Mouse (Mus musculus) cerebellum, adult 9-10 months (tissue): ENCODE measurements around the gene Adamts7.
A peak's percentile ranks its signal among the peaks of the same experiment; 100 is the strongest.

Experiments used
- DNase-seq: peaks from one replicate; pipeline ENCODE4 v3.0.0; 2022

Adamts7 gene

DNA sequence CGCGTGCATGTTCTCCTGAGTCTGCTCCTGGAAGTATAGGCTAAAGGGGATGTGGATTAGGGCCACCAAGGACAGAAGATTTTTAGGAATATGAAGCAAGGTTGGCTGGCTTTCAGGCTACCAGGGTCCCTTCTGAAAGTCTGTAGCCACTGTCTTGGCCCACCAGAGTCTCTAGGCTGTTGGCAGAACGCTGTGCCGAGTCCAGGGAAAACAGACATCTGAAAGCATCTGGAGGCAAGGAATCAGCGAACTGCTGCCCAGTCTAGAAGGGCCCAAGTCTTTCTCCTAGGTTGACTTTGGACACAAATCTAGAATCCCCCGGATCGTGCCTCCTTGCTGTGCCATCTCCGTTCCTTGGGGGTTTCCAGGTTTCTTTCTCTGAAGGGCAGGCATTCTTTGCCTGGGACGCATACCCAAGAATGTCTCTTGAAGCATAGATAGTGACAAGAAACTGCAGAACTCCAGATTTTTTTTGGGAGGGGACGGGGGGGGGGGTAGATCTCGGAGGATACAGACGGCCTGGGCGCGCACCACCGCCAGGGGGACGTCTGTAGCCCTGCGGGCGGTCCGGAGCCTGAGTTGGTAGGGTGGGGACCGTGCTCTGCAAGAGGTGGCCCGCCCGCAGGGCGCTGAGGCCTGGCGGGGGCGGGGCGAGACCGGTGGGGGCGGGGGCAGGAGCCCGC is 485 bp upstream of the Adamts7 start:
- DNase-seq = no peak

DNA sequence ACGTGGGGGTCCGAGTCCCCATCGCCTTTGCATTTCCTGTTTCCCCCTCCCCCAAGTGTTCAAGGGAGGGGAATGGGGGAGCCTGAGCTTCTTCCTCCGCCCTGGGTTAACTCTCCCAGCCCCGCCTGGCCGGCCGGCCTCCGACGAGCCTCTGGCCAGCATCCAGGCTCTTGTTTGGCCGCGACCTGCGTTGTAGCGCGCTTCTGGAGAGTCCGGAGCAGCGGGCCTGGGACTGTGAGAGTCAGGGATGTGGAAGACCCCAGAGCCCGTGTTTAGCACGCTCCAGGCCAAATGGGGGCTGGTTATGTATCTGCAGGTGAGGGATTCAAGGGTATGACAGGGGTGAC is 853 bp downstream of the Adamts7 start:
- DNase-seq = no peak

DNA sequence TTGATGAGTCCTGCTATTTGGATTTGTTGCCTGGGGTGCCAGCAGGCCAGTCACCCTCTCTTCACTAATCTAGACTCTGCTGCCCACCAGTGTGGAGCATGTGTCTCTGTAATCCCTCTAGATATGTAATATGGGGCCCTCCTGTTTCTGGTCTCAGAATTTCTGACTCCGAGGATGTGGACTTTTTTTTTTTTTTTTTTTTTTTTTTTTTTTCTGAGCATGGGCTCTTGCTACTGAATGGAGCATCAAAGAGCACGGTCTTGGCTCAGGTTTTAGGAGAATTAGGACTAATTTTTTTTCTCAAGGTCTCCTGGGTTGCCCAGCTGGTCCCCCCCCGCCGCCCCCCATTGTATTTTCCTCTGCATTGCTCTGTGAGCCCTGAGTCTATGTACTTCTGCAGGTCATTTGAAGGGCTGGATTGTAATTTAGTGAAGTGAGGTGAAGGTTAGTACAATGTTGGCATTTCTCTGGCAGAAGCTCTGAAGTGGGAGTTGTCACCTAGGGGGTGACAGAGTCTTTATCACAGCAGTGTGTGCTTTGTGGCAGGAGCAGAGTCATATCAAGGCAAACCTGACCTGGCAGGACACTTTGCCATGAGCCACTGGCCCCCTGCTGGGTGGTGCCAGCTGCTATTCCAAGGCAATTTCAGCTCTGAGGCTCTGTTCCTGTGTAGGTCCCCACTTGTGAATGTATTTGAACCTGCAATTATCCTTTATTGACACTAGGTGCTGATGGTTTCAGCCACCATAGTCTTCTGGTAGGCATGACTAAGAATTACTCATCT is 2.0 kb downstream of the Adamts7 start:
- no peak for DNase-seq

DNA sequence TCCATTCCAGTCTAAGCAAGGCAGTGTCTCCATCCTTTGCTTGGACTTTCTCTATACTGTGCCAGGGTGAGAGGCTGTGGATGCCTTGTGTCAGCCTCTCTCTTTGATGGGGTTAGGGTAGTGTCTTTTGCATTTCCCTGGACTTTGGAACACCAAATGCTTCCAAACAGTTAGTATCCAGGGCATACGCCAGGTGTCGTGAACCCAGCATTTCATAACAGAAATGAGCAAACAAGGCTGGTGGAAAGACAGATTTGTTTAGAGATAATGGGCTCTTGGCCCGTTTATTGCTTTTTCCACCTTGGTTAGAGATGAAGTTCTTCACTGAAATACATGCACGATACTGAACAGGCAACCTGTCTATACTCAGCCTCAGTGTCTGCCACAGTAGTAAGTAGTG is 2.7 kb downstream of the Adamts7 start:
- DNase-seq = no peak

DNA sequence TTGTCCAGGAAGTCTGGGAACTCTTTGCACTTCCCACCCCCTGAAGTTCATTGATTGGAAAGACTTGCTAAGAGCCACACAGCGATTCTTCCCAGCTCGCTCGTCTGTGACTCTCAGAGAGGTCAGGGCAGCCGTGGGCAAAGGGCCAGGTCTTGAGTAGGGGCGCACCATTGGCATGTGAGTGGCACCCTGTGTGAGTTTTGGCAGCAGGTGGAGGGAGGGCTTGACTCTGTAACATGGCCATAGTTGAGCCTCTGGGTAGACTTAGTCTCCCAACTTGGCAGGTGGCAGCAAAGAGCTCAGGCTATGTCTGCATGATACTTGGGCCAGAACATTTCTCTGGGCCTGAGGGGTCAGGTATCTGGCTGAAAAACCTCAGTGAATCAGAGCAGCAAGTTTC is 3.7 kb downstream of the Adamts7 start:
- DNase-seq = no peak

DNA sequence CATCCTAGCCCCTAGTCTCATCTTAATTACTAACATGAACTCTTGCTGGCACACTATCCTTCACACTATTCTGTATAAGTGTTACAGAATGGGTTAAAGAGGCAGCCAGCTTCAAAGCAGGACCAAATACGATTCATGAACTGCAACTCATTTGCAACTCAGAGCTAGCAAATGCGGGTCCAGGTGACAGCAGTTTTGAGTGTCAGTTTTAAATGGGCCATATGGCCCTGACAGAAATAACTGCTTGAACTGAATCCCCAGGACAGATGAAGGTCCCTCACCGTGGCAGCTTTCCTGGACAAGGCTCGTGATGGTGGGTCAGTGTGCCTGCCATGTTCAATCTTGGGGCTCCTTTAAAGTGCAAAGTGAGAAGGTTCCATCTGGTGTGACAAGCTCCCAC is 7.1 kb downstream of the Adamts7 start:
- peak; percentile 65 for DNase-seq

DNA sequence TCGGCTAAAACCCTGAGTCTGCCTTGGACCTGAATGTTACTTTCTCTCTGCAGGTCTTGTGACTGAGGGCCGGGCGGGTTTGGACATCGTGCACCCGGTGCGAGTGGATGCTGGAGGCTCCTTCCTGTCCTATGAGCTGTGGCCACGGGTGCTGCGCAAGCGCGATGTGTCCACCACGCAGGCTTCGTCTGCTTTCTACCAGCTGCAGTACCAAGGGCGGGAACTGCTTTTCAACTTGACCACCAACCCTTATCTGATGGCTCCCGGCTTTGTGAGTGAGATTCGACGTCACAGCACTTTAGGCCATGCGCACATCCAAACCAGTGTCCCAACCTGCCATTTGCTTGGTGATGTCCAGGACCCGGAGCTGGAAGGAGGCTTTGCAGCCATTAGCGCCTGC is 8.6 kb downstream of the Adamts7 start:
- no peak for DNase-seq

- no peak for DNase-seq
These were observed 9.9 kb downstream of the Adamts7 start for GRCm38 (mm10) chr9:90172528-90173321.

- no peak for DNase-seq
These were observed 10.5 kb downstream of the Adamts7 start for GRCm38 (mm10) chr9:90173330-90173729.

- DNase-seq = no peak
These were observed 16.5 kb downstream of the Adamts7 start for GRCm38 (mm10) chr9:90179409-90179808.

DNA sequence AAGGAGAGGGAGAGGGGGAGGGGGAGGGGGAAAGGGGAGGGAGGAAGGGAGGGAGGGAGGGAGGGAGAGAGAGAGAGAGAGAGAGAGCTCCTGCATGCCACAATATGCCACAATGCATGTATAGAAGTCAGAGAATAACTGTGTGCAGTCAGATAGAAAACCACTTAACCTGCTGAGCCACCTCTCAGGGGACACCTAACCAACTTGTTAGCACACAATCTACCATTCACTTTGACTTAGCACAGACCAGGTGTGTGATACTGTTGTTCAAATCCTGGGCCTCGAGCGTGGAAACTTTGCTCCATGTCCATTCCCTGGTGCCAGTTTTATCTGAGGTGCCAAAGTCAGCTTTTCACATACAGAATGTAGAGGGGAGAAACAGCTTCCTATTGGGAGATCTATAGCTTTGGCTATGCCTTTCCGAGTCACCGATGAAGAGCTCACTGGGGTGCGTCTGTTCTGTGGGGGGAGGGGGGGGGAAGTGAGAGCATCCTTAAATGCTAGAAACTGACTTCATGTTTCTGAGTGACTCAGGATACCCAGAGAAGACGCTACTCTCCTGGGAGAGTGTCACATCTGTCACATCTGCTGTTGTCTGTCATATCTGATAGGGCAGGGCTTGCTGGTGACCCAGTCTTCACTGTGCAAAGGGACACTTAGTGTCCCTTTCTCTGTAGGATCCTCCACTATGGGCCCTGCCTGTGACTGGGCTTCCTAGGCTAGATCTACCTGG is 19.0 kb downstream of the Adamts7 start:
- DNase-seq = no peak

DNA sequence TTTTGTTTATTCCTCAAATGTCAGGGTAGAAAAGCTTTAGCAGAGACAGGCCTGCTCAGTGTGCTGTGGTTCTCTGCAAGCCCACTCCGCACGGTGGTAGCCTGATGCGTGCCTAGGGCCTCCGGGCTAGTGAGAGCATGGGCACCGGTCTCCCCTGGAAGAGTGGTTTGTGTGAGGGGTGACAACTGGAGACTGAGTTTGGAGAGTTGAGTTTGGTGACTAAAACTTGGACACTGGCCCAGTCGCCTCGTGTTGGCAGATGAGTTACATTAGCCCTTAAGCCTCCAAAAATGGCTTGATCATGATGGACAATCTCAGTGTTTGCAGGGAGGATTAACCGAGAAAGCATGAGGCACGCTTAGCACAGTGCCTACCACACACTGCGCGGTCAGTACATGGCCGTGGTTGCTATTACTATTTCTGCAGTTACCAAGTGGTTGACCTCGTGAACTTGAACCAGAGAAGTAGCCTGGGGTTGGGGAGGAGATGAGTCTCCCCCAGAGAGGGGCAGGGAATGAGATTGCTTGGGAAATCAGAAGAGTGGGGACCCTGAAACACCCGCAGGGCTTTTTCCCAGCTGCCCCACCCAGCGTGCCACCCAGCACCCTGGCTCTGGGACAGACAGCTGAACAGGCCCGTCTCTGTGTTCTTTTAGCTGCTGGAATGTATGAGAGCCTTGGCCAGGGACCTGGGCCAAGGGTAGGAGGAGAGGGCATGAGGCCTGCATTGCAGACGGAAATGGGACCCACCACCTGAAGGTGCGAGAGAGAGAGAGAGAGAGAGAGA is 20.0 kb downstream of the Adamts7 start:
- no peak for DNase-seq

- DNase-seq = no peak
These were observed 20.7 kb downstream of the Adamts7 start for GRCm38 (mm10) chr9:90183550-90183949.

- DNase-seq = no peak
These were observed 21.2 kb downstream of the Adamts7 start for GRCm38 (mm10) chr9:90184116-90184515.

DNA sequence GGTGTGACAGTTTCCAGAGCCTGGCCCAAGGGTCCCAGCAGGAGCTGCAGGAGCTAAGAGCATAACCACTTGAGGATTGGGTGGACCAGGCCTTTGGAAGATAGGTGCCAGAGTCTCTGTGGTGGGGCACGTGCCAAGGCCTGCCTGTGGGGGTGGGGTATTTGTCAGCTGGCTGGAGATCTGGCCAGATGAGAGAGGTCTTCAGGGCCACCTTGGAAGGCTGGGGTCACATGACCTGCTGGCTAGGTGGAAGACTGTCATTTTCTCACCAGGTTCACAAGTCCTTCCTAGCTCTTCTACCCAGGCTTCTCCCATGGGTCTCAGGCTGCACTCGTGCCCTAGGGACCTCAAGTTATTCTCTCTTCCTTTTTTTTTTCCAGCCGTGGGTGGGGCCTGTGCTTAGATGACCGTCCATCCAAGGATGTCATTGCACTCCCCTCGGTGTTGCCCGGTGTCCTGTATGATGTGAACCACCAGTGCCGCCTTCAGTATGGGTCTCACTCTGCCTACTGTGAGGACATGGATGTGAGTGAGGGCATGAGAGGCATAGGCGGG is 22.6 kb downstream of the Adamts7 start:
- DNase-seq = no peak

DNA sequence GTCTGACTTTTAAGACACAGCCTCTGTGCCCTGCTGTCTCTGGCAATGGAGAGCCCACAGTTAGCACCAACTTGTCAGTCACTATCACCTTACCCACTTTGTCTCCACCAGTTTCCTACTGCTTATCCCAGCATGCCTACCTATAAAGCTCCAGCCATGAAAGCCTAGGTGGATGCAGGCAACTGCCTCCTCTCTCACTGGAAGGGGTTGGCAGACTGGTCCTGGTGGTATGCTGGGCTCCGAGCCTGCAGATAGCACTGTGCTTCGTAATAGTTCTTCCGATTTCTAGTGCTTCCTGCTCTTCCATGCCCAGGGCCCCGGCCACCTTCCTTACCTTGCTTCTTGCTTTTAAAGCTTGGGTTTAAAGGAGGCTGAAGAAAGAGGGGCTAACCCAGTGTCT is 26.0 kb downstream of the Adamts7 start:
- no peak for DNase-seq

- no peak for DNase-seq
These were observed 26.5 kb downstream of the Adamts7 start for GRCm38 (mm10) chr9:90189391-90189790.

- DNase-seq = no peak
These were observed 32.1 kb downstream of the Adamts7 start for GRCm38 (mm10) chr9:90195000-90195399.

DNA sequence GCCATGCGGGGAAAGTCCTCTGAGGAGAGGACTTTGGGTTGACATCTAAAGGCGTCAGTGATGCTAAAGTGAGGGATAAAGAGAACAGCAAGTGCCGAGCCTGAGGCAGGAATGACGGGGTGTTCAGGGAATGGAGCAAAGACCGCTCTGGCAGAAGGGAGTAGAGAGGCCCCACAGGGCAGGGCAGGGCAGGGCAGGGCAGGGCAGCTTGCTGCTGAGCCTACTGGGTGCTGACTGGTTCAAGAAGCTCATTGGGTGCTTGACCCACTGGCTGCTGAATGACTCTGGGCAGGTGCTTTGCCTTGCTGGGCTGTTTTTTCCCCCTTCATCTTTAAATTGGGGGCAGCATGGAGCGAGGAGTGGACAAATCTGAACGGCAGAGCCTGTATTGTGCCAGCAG is 33.4 kb downstream of the Adamts7 start:
- no peak for DNase-seq

DNA sequence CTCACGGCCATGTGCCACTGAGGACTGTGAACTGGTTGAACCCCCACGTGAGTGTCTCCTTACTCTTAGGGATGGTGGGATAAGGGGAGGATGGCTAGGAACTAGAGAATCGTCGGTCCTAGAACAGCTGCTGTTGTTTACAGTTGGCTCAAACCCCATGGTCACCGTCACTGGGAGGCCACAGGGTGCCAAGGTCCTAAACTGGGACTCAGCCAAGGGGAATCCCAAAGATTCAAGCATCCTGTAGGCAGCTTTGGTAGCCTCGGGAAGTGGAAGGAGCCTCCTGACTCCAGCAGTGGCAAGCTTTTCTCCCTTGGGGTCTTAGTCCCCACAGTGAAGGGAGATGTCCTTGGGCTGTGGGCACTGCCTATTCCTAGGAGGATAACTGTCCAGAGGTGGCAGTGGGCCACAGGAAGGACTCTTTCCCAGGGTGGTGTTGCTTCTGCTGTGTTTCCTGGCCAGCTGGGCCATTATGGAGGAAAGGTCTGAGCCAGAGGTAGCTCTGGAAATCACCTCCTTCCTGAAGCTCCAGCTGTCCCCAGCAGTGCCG is 34.3 kb downstream of the Adamts7 start:
- DNase-seq = no peak

DNA sequence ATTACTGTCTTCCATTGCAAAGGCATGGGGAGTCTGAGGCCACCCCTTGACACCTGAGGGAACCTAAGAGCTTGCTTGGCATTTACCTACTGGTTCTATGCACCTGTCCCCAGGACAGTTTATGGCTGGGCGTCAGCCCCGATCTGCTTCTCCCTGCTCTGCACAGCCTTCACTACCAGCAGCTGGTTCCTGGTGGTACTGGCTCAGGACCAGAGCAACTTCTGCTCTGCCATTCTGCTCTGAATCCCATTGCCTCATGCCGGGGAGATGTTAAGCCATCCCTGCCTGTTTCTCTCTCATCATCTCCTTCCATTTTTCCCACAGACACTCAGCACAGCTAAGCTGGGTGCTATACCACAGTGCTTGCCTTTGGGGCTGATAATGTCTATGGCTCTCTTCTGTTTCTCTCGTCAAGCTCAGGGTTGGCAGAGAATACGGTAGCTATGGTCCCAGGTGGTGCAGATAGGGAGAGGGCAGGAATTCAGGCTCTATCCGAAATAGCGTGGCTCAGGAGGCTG is 35.1 kb downstream of the Adamts7 start:
- no peak for DNase-seq
